ENCODE assay signal across 8 mouse cellular contexts in genomic region chr11:115177559-115178195, GRCm38 (mm10). TPM values are rescaled to one million over a fixed set of nuclear protein-coding genes. Genes with fewer than 3 reads are reported as not detected.
DNase-seq lines count a peak whose midpoint lies in the region; ATAC-seq and TF ChIP-seq lines count a peak whose summit lies in the region.

No protein-coding gene starts in this region.

- H3K4me3 ChIP-seq in forebrain, embryonic 13.5 days = no peak overlapping the region
- no peak overlapping the region for H3K4me3 ChIP-seq in kidney, postnatal 0 days (replicated peaks; ENCODE audit: low read depth, low read length)
- no peak overlapping the region for H3K4me3 ChIP-seq in midbrain, embryonic 14.5 days (replicated peaks; ENCODE audit: low read depth, low read length)

- no peak for TF ChIP-seq CTCF in kidney, postnatal 0 days (IDR thresholded peaks at IDR 0.05; ENCODE audit: low read depth)

- no peak overlapping the region; the same call in 1 of the 2 replicates for H3K9ac ChIP-seq in forebrain, embryonic 13.5 days
- H3K9ac ChIP-seq in kidney, postnatal 0 days (ENCODE audit: low read depth, low read length) = no peak overlapping the region
- no peak overlapping the region for H3K9ac ChIP-seq in midbrain, embryonic 14.5 days (replicated peaks; ENCODE audit: low read length)

- peak; percentile 59 for ATAC-seq in forebrain, embryonic 13.5 days
- ATAC-seq in kidney, postnatal 0 days (replicated peaks; ENCODE audit: low FRiP score, low read depth) = peak; percentile 67
- ATAC-seq in midbrain, embryonic 14.5 days (ENCODE audit: low FRiP score, low TSS enrichment) = peak; percentile 49; the same call in 1 of the 2 replicates

- H3K4me1 ChIP-seq in forebrain, embryonic 13.5 days = peaks cover 58% of the 10 kb centered on the region
- peaks cover 41% of the 10 kb centered on the region for H3K4me1 ChIP-seq in kidney, postnatal 0 days (replicated peaks; ENCODE audit: insufficient read depth, low read length)
- peaks cover 30% of the 10 kb centered on the region for H3K4me1 ChIP-seq in midbrain, embryonic 14.5 days (ENCODE audit: control insufficient read depth, insufficient read depth, low read length)

- H3K4me2 ChIP-seq in forebrain, embryonic 13.5 days = peak overlapping the region; percentile 39
- peak overlapping the region; percentile 36 for H3K4me2 ChIP-seq in kidney, postnatal 0 days (ENCODE audit: low read length)
- peak overlapping the region; percentile 25; the same call in 1 of the 2 replicates for H3K4me2 ChIP-seq in midbrain, embryonic 14.5 days (ENCODE audit: low read length)

- 0 out of 2 replicates have a peak, but pooled peaks cover 3% of the 10 kb centered on the region for H3K36me3 ChIP-seq in forebrain, embryonic 13.5 days (ENCODE audit: poor library complexity, severe bottlenecking)
- H3K36me3 ChIP-seq in kidney, postnatal 0 days (ENCODE audit: insufficient read depth, low read length) = peaks cover 7% of the 10 kb centered on the region; the same call in 1 of the 2 replicates
- H3K36me3 ChIP-seq in midbrain, embryonic 14.5 days (ENCODE audit: control insufficient read depth, insufficient read depth, low read length) = no peaks in the 10 kb centered on the region

- H3K27me3 ChIP-seq in forebrain, embryonic 13.5 days = 0 out of 2 replicates have a peak, but pooled peaks cover 14% of the 10 kb centered on the region
- no peaks in the 10 kb centered on the region for H3K27me3 ChIP-seq in kidney, postnatal 0 days (ENCODE audit: insufficient read depth, low read length)
- H3K27me3 ChIP-seq in midbrain, embryonic 14.5 days (ENCODE audit: control insufficient read depth, insufficient read depth, low read length) = no peaks in the 10 kb centered on the region

- intact Hi-C loops in heart, postnatal 36 days (cut with DNase I) = no loop called here

- H3K9me3 ChIP-seq in forebrain, embryonic 13.5 days (replicated peaks) = no peaks in the 10 kb centered on the region
- no peaks in the 10 kb centered on the region for H3K9me3 ChIP-seq in kidney, postnatal 0 days (replicated peaks; ENCODE audit: low read length)
- H3K9me3 ChIP-seq in midbrain, embryonic 14.5 days (ENCODE audit: control insufficient read depth, low read length) = no peaks in the 10 kb centered on the region

- peak; percentile 91 for DNase-seq in heart, adult 11 months
- no peak for DNase-seq in heart, postnatal 36 days
- peak; percentile 63 for DNase-seq in kidney, postnatal 0 days (ENCODE audit: low spot score)
- DNase-seq in midbrain, embryonic 14.5 days = peak; percentile 76
- DNase-seq in urinary bladder, postnatal 4 days (ENCODE audit: low spot score in 2 of 2) = no peak
- no peak for DNase-seq in testis, postnatal 10 days (ENCODE audit: low spot score)
- DNase-seq in frontal cortex, postnatal 36 days (ENCODE audit: low spot score in 2 of 2) = no peak

- H3K27ac ChIP-seq in forebrain, embryonic 13.5 days = peak overlapping the region; percentile 51
- peak overlapping the region; percentile 37 for H3K27ac ChIP-seq in kidney, postnatal 0 days
- 0 out of 2 replicates have a peak overlapping the region, but pooled peaks have one; percentile 37 for H3K27ac ChIP-seq in midbrain, embryonic 14.5 days (replicated peaks; ENCODE audit: low read depth, low read length)

- WGBS in forebrain, embryonic 13.5 days = 22% methylated on average over 10 of the region's 10 CpGs
- 31% methylated on average over 10 of the region's 10 CpGs for WGBS in kidney, postnatal 0 days
- 21% methylated on average over 10 of the region's 10 CpGs for WGBS in midbrain, embryonic 14.5 days

RNA-seq across cellular contexts. Expression of gene Tmem104, which starts 9.6 kb away (rescaled TPM):
- 10 to 100 TPM; 10.4 to 12.5 TPM for total RNA-seq in heart, postnatal 36 days (2021)
- 7.8 and 9.2 TPM in 2 replicates for polyA plus RNA-seq in forebrain, embryonic 13.5 days (2015; fragmentation: Nextera tagmentation; extraction: Ambion mirVana)
- polyA plus RNA-seq in kidney, postnatal 0 days (2015; fragmentation: Nextera tagmentation; extraction: Ambion mirVana) = 12.0 and 12.6 TPM in 2 replicates
- polyA plus RNA-seq in midbrain, embryonic 14.5 days (2014; fragmentation: Nextera tagmentation; extraction: Ambion mirVana) = 10.9 and 14.9 TPM in 2 replicates

RNA-seq across cellular contexts. Expression of gene Nat9, which starts 10.0 kb away (rescaled TPM):
- total RNA-seq in heart, postnatal 36 days (2021) = 10 to 100 TPM; 19.8 to 28.0 TPM
- 18.2 and 20.3 TPM in 2 replicates for polyA plus RNA-seq in forebrain, embryonic 13.5 days (2015; fragmentation: Nextera tagmentation; extraction: Ambion mirVana)
- 26.8 TPM in 2 replicates for polyA plus RNA-seq in kidney, postnatal 0 days (2015; fragmentation: Nextera tagmentation; extraction: Ambion mirVana)
- polyA plus RNA-seq in midbrain, embryonic 14.5 days (2014; fragmentation: Nextera tagmentation; extraction: Ambion mirVana) = 17.4 and 21.2 TPM in 2 replicates

RNA-seq across cellular contexts. Expression of gene Slc9a3r1, which starts 14.5 kb away (rescaled TPM):
- total RNA-seq in heart, postnatal 36 days (2021) = 10 to 100 TPM in 1 of 2 experiments, 1 to 10 TPM in 1; 9.9 to 10.5 TPM
- 28.8 TPM in 2 replicates for polyA plus RNA-seq in forebrain, embryonic 13.5 days (2015; fragmentation: Nextera tagmentation; extraction: Ambion mirVana)
- polyA plus RNA-seq in kidney, postnatal 0 days (2015; fragmentation: Nextera tagmentation; extraction: Ambion mirVana) = 163 and 172 TPM in 2 replicates
- polyA plus RNA-seq in midbrain, embryonic 14.5 days (2014; fragmentation: Nextera tagmentation; extraction: Ambion mirVana) = 44.3 and 46.6 TPM in 2 replicates

RNA-seq across cellular contexts. Expression of gene Cd300lf, which starts 43.9 kb away (rescaled TPM):
- under 1 TPM; 0.08 to 0.33 TPM for total RNA-seq in heart, postnatal 36 days (2021)
- 0.11 TPM in 1 of 2 replicates, not detected in the other for polyA plus RNA-seq in forebrain, embryonic 13.5 days (2015; fragmentation: Nextera tagmentation; extraction: Ambion mirVana)
- polyA plus RNA-seq in kidney, postnatal 0 days (2015; fragmentation: Nextera tagmentation; extraction: Ambion mirVana) = 0.33 TPM in 2 replicates
- not detected in 2 replicates for polyA plus RNA-seq in midbrain, embryonic 14.5 days (2014; fragmentation: Nextera tagmentation; extraction: Ambion mirVana)

Comparison
In these comparisons a context has a peak if more than half of its experiments do, and no peak if none do; other contexts are left out.
1. DNase-seq: peak in heart, adult 11 months (single experiment), kidney, postnatal 0 days (single experiment) and midbrain, embryonic 14.5 days (single experiment); none in heart, postnatal 36 days (0 of 2), urinary bladder, postnatal 4 days (0 of 2), testis, postnatal 10 days (single experiment) and frontal cortex, postnatal 36 days (0 of 2).
2. Peak in every context shown above with its lines, with median percentiles within 50 percentile points of each other: ATAC-seq, H3K27ac ChIP-seq and H3K4me2 ChIP-seq.